Mouse (Mus musculus) gastrocnemius, adult 2 months (tissue): ENCODE data around the gene Il1rn. TPM values are rescaled to one million over a fixed set of nuclear protein-coding genes. Genes with fewer than 3 reads are reported as not detected.

ENCODE experiments used
- DNase-seq: peaks from one replicate; pipeline ENCODE4 v3.0.0; 2022
- H3K27ac ChIP-seq: fragments of 200-600 bp; 2 replicates; pipeline ENCODE4 v1.8.1; 2022; ENCODE audit warnings: mild to moderate bottlenecking
- H3K4me3 ChIP-seq: fragments of 200-600 bp; 2 replicates; pipeline ENCODE4 v1.8.1; 2022; ENCODE audit warnings: mild to moderate bottlenecking, moderate library complexity
- CTCF ChIP-seq: fragments of 200-600 bp; IDR thresholded peaks from 2 replicates; pipeline ENCODE4 v1.8.1; 2022; ENCODE audit warnings: antibody characterized with exemption, mild to moderate bottlenecking, moderate library complexity
- intact Hi-C: fragments of 180-260 bp; cut with DNase I; formaldehyde crosslinking; loops from one replicate; pipeline ENCODE4 v1.15.1; 2025
- total RNA-seq, 2 experiments: library from RNA; stranded (reverse); gene quantifications; 2 replicates each; pipeline ENCODE4 v1.2.3; 2021

Il1rn gene
- total RNA-seq, 2 experiments from 2014 or later: not detected

DNA sequence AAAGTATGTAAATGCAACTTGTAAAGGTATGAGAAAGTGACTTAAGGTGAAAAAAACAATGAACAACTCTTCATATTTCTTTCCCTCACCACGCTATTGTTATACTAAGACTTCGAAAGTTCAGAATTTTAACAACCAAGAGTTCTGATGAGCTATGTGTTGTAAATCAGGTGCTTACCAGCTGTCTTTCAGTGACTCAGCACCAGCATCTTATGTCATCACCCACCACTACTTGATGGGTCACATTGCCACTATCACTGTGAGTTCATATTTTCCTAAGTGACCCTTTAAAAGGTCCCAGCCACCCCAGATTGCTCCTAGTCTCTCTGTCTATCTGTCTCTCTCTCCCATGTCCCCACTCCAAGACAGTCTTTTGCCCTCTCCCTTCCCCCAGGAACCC lies 16.4 kb downstream of the Il1rn start:
- DNase-seq: no peak

DNA sequence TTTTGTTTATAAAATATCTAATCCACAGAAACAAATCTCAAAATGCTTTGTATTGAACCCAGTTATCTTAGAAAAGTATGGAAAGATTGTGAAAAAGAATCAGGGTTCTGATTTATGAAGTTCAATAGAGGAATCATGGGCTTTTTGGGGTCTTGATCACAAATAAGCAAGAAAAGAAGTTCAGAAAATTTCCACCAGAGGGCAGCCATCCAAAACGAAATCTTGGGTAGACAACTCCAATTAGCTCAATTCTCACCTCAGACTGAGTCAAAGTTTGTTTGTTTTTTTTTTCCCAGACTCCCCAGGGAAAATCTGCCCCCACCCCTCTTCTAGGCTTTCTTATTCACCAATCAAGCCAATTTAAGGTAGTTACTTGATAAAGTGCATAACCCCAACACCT lies 21.0 kb downstream of the Il1rn start:
- no peak for DNase-seq
- Histone ChIP-seq H3K27ac (no peak overlapping the region), H3K4me3 (no peak overlapping the region)
- intact Hi-C loops: no loop called here
- peak; percentile 48 for TF ChIP-seq CTCF

More for the DNA sequence above, 16.4 kb downstream of the Il1rn start:
- intact Hi-C loops: no loop called here
- Histone ChIP-seq H3K4me3 (no peak overlapping the region), H3K27ac (no peak overlapping the region)
- no peak for TF ChIP-seq CTCF

DNA sequence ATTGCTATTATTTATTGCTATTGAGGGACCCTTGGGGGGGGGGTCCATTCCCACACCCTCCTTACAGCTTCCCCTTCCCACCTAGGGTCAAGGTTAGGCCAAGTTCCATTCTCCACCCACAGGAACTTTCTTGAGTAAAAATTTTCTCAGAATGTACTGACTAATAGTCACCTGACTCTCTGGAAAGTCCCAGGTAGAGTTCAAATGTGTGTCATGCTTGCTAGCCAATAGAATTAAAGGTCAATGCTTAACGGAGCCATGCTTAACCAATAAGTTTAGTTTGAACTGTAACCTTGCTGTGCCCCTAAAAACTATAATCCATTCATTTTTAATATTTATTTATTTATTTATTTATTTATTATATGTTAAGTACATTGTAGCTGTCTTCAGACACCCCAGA lies 22.7 kb downstream of the Il1rn start:
- intact Hi-C loops: no loop called here
- no peak overlapping the region for H3K27ac ChIP-seq
- no peak overlapping the region for H3K4me3 ChIP-seq
- no peak for DNase-seq
- TF ChIP-seq CTCF: no peak

DNA sequence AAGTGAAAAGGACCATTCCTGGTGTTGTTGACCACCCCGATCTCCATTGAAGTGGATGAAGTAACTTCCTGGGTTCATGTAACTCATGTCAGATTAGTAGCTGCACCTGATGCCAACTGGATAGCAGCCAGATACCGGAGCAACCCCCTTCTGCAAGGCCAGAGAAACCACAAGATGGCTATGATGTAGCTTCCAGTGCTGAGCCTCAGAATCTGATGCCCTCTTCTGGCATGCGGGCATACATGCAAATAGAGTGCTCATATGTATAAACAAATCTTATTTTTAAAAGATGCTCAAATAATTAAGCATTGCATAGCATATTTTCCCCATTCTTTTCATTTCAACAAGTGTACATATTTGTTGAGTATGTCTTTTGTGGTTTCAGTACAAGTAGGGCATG lies 27.2 kb downstream of the Il1rn start:
- DNase-seq: no peak
- intact Hi-C loops: no loop called here
- no peak for TF ChIP-seq CTCF
- Histone ChIP-seq H3K27ac (no peak overlapping the region), H3K4me3 (no peak overlapping the region)

DNA sequence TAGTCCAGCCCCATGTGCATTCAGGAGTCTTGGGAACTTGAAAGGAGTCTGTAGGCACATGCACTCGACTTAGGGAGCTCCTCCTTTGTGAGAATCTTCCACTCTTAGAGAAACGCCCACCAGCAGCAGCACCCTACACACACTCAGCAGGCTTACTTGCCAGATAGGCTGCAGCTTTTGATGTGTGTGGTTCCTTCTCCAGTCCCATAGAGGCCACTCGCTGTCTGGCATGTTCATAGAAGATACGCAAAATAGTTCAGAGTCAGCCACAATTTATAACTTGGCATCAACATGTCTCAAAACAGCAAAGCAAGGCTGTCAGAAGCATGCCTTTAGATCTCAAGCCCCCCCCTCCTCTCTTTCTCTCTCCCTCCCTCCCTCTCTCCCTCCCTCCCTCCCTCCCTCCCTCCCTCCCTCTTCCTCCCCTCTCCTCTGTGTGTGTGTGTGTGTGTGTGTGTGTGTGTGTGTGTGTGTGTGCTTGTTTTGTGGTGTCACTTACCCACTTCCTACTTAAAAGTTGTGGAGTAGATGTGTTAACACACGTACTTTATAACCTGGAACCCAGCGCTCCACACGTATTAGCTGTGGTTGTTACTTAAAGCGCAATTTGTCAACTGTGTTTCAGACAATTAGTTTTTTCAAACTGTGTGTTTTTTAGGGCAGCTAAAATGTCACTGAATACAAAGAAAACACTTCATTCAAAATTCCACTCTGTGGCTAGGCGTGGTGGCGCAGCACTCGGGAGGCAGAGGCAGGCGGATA lies 29.7 kb downstream of the Il1rn start:
- TF ChIP-seq CTCF: no peak
- H3K4me3 ChIP-seq: no peak overlapping the region
- no peak overlapping the region for H3K27ac ChIP-seq
- intact Hi-C loops: no loop called here
- DNase-seq: no peak

DNA sequence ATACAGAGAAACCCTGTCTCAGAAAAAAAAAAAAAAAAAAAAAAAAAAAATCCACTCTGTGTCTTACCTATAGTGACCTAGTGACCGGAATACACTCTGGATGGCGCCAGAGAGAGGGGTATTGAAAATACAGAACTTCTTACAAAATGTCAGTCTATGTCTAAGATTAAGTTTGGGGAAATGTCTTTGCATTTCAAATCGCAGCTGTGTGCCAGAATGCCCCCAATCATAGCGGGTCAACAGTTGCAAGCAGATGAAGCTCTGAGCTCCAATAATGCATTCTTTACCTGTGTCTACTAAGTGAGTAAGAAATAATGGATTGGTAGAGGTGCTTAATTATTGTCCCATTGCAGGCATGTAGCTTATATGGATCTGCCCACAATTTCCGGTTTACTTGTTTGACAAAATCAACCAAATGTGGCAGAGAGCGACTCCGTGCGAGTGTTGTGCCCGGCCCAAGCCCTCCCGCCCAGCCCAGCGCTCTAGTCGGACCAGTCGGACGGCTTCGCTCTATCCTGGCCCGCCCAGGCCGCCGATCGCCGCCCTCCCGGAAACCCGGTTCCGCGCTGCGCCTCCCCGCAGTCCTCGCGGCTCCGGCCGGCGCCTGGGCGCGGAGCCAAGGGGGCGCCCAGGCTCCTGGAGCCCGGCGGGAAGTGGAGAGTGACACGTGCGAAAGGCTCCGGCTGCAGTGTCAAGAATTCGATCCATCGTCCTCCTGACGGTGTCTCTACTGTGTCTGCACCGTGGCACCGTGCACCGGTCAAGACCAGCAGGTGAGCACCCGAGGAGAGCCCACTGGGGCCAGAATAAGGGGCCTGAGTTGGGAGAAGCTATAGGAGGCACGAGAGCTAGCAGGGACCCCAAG lies 30.6 kb downstream of the Il1rn start, which contains the start of gene Psd4:
Gene Psd4, plus strand, starts transcription at position 551 of the 865 bp plus-strand sequence.
- TF ChIP-seq CTCF: no peak
- no peak within 1 kb of the TSS for H3K27ac ChIP-seq
- intact Hi-C loops: no loop called here
- DNase-seq: peak; percentile 63
- peak within 1 kb of the TSS; percentile 65 for H3K4me3 ChIP-seq

DNA sequence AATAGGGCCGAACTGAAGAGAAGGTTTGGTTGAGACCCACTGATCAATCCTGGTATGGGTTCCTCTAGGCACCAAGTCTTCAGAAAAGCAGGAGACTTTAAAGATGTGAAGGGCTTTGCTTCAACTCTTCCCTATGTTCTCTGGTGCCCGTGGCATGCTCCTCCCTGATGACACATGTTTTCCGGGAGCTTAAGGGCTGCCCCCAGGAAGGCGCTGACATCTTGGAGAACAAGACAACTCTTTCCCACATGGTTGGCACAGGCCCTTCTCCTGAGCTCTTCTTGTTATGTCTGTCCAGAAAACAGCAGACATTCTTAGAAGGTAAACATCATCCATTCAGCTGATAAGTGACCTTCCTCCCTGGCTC lies 31.2 kb downstream of the Il1rn start:
- no peak for TF ChIP-seq CTCF
- peak overlapping the region; percentile 65 for H3K4me3 ChIP-seq
- no peak overlapping the region for H3K27ac ChIP-seq
- intact Hi-C loops: no loop called here
- DNase-seq: no peak

DNA sequence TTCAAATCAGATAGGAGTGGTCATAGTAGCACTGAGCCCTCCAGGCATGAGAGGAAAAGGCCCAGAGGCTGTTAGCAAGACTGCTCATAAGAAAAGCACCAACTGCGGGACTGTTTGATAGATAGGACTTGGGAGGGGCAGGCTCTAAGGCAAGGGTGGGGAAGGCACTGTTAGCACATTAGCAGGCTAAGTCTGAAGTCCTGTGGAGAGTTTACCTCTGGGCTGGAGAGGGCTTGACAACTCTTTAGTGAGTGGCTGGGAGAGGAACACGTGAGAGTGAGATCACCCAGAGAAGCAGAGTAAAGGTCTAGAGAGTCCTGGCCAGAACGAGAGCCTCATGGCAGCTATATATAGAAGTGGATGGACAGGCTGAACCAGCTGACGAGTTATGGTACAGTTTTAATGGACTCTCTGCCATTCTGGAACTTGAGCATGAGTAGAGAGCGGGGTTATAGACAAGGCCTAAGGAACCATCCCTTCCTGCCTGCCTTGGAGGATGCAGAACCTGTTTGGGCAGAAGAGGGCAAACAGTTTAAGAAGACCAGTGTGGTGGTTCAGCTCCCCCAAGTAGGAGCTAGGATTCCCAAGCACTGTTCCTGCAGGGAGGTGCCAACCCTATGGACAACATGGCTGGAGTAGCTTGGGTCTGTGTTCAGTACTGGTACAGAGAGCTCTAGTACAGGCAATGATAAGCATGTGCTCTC lies 42.2 kb downstream of the Il1rn start:
- no peak for TF ChIP-seq CTCF
- intact Hi-C loops: no loop called here
- DNase-seq: no peak

DNA sequence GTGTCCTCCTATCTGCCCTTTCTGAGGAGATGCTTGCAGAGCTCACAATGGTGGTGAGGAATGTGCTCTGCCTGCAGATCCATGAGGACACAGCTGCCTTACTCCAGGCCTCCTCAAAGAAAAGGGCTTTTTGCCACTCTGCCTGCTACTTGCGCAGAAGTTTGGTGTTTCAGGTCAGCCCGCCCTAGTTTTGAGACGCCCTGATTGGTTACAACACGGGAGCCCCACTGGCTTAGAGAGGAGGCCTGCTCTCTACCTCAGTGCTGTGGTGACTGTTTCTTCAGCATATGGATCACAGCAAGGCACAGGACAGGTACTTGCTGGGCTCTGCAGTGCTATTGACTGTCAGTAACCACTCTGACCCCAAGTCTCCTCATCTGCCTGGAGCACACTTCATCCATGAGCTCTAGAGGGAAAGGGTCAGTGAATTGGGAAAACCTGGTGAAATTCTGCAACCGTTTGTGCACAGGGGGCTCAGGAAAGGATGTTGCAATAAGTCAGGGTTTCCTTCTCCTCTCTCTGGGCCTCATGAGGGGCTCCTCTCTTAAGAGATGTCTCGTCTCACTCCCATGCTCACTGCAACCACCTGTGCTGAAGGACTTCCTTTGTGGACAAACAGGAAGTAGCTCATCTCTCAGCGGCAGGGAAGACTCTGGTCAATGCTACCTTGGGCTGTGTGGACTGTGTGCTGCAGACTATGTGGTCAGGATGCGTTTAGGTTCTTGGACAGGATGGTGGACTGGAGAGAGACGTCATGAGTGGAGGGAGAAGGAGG lies 46.0 kb downstream of the Il1rn start:
- DNase-seq: no peak
- Histone ChIP-seq H3K4me3 (no peak overlapping the region), H3K27ac (no peak overlapping the region)
- intact Hi-C loops: no loop called here
- TF ChIP-seq CTCF: no peak

More for the DNA sequence above, 42.2 kb downstream of the Il1rn start:
- no peak overlapping the region for H3K27ac ChIP-seq
- no peak overlapping the region for H3K4me3 ChIP-seq

DNA sequence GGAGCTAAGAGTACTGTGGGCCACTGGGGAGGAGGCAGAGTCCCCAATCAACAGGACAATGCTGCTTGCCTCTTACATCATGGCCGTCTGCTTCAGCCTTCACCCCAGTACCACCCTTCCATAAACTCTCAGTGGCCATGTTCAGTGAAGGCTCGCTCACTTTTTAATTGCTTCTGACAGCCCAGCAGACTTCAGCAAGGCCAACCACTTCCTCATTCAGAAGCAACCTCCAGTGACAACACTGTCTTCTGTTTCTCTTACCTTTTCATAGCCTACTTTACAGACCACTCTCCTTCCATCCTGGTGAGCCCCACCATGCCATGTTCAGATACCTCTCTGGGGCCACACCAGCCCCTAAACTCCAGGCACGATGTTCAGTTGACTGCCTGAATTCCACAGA lies 47.0 kb downstream of the Il1rn start:
- Histone ChIP-seq H3K27ac (no peak overlapping the region), H3K4me3 (no peak overlapping the region)
- DNase-seq: no peak
- no peak for TF ChIP-seq CTCF
- intact Hi-C loops: no loop called here

DNA sequence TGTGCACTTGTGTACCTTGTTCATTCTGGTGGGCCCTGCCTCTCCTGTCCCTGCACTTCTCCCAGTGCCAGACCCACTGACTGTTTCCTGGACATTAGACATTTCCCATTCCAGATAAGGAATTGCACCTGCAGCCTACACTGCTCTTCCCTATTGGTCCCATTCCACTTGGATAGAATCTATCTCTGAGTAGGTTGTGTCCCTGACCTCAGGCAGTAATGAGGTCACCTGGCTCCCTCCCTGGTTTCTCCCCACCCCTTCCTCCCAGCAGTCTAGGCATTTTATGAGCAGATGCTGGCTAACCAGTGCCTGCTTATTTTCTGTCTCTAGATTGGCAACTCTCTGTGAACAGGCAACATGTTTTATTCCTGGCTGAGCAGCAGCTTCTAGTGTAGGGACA lies 47.7 kb downstream of the Il1rn start:
- no peak overlapping the region for H3K27ac ChIP-seq
- DNase-seq: no peak
- no peak for TF ChIP-seq CTCF
- no peak overlapping the region for H3K4me3 ChIP-seq
- intact Hi-C loops: no loop called here

DNA sequence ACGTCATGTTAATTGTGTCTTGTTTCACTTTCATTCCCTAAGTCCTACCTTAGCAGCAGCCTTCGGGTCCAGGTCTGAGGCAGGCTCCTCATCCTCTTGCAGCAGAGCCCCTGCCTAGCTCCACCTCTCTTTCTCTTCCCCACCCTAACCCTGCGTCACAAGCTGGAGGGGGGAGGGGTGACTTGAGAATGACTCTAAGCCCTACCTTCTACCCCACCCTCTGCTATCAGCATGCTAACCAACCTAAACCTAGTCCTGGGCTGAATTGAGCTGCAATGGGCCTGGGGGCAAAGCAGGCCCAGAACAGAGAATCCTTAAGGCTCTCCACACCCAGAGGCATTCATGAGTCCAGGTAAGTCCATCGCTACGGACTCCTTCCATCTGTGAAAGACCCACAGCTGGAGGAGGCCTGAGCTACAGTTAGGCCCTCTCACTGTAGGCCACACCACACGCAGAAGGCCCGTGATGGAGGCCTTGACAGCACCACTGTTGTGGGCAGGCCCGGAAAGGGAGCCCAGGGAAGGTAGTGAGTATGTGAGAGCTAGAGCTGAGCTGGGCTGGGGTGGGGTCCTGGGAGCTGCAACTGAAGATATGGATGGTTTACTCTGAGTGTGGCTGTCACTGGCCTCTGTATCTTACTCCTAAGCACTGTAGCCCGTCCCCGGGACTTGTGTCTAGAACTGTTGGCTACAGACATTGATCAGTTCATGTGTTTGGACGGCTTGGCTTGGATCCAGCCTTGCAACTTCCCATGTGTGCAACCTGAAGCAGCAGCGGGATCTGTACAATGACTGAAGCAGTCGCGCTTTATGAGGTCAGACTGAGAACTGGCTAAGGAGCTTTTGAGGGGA lies 48.7 kb downstream of the Il1rn start:
- H3K4me3 ChIP-seq: no peak overlapping the region
- H3K27ac ChIP-seq: no peak overlapping the region
- no peak for DNase-seq
- TF ChIP-seq CTCF: no peak
- intact Hi-C loops: no loop called here
